In genomic region chr17:74291640-74292361, GRCm38 (mm10) we compare ENCODE assay signal across 22 mouse cellular contexts. TPM values are rescaled to one million over a fixed set of nuclear protein-coding genes. Genes with fewer than 3 reads are reported as not detected.
DNase-seq lines count a peak whose midpoint lies in the region; ATAC-seq and TF ChIP-seq lines count a peak whose summit lies in the region.
"Had no signal": no experiment of that assay in that cellular context is flagged by ENCODE, and none has a peak within 500 bp of the region (broad histone marks: within the 10 kb centered on the region; RNA-seq: fewer than 3 reads in every experiment).

No protein-coding gene starts in this region.

- H3ac ChIP-seq in myocyte (ENCODE audit: control insufficient read depth, insufficient read length) = no peak overlapping the region

- H3K9me3 ChIP-seq in midbrain, embryonic 11.5 days (ENCODE audit: control insufficient read depth, low read length) = no peaks in the 10 kb centered on the region
- H3K9me3 ChIP-seq in midbrain, embryonic 10.5 days (replicated peaks) = peaks cover 18% of the 10 kb centered on the region
- H3K9me3 ChIP-seq in liver, embryonic 12.5 days (replicated peaks) = no peaks in the 10 kb centered on the region
- no peaks in the 10 kb centered on the region for H3K9me3 ChIP-seq in limb, embryonic 10.5 days (replicated peaks)
- H3K9me3 ChIP-seq: embryonic facial prominence, embryonic 12.5 days; heart, embryonic 10.5 days had no signal

- H3K4me3 ChIP-seq in midbrain, embryonic 11.5 days (ENCODE audit: low read depth, low read length) = no peak overlapping the region
- H3K4me3 ChIP-seq in midbrain, embryonic 10.5 days = no peak overlapping the region
- peak overlapping the region; percentile 96 for H3K4me3 ChIP-seq in liver, embryonic 12.5 days
- no peak overlapping the region for H3K4me3 ChIP-seq in myocyte
- no peak overlapping the region for H3K4me3 ChIP-seq in limb, embryonic 10.5 days
- H3K4me3 ChIP-seq: embryonic facial prominence, embryonic 12.5 days; heart, embryonic 10.5 days had no signal

- H3K9ac ChIP-seq in midbrain, embryonic 11.5 days (ENCODE audit: low read length) = no peak overlapping the region
- H3K9ac ChIP-seq in liver, embryonic 12.5 days = peak overlapping the region; percentile 68
- H3K9ac ChIP-seq: embryonic facial prominence, embryonic 12.5 days had no signal

- no peak overlapping the region for H3K4me2 ChIP-seq in midbrain, embryonic 11.5 days
- peak overlapping the region; percentile 81 for H3K4me2 ChIP-seq in liver, embryonic 12.5 days
- H3K4me2 ChIP-seq in myocyte (ENCODE audit: low read depth) = peak overlapping the region; percentile 81
- H3K4me2 ChIP-seq: embryonic facial prominence, embryonic 12.5 days had no signal

- no peak for ATAC-seq in midbrain, embryonic 11.5 days (ENCODE audit: low FRiP score)
- no peak for ATAC-seq in liver, embryonic 12.5 days
- ATAC-seq: forebrain, embryonic 16.5 days; hindbrain, postnatal 0 days; intestine, embryonic 16.5 days had no signal

- H3K27ac ChIP-seq in midbrain, embryonic 11.5 days (ENCODE audit: low read depth, low read length) = no peak overlapping the region
- H3K27ac ChIP-seq in midbrain, embryonic 10.5 days (replicated peaks) = no peak overlapping the region
- peak overlapping the region; percentile 77 for H3K27ac ChIP-seq in liver, embryonic 12.5 days
- H3K27ac ChIP-seq in limb, embryonic 10.5 days = no peak overlapping the region
- H3K27ac ChIP-seq: embryonic facial prominence, embryonic 12.5 days; heart, embryonic 10.5 days; hindbrain, postnatal 0 days had no signal

- WGBS in midbrain, embryonic 11.5 days = 88% methylated on average over 4 of the region's 4 CpGs
- WGBS in midbrain, embryonic 10.5 days = 90% methylated on average over 4 of the region's 4 CpGs
- 46% methylated on average over 4 of the region's 4 CpGs for WGBS in liver, embryonic 12.5 days (ENCODE audit: insufficient replicate concordance)
- WGBS in limb, embryonic 10.5 days = 90% methylated on average over 4 of the region's 4 CpGs

- no peak for TF ChIP-seq POLR2A in myocyte (IDR thresholded peaks at IDR 0.05; ENCODE audit: insufficient read length, low read depth)

- H3K4me1 ChIP-seq in midbrain, embryonic 11.5 days (ENCODE audit: control insufficient read depth, insufficient read depth, low read length) = peaks cover 13% of the 10 kb centered on the region
- H3K4me1 ChIP-seq in midbrain, embryonic 10.5 days = peaks cover 27% of the 10 kb centered on the region
- peaks cover 69% of the 10 kb centered on the region for H3K4me1 ChIP-seq in liver, embryonic 12.5 days
- peaks cover 23% of the 10 kb centered on the region for H3K4me1 ChIP-seq in limb, embryonic 10.5 days

- H3K36me3 ChIP-seq in midbrain, embryonic 11.5 days (ENCODE audit: control insufficient read depth, insufficient read depth, low read length) = no peaks in the 10 kb centered on the region
- peaks cover 20% of the 10 kb centered on the region for H3K36me3 ChIP-seq in midbrain, embryonic 10.5 days
- peaks cover 25% of the 10 kb centered on the region for H3K36me3 ChIP-seq in liver, embryonic 12.5 days
- no peaks in the 10 kb centered on the region for H3K36me3 ChIP-seq in myocyte (ENCODE audit: control insufficient read depth, insufficient read depth)
- peaks cover 23% of the 10 kb centered on the region for H3K36me3 ChIP-seq in limb, embryonic 10.5 days

- peak; percentile 49 for DNase-seq in midbrain, embryonic 11.5 days (ENCODE audit: low spot score, missing footprints)
- DNase-seq in midbrain, embryonic 10.5 days (ENCODE audit: low spot score) = no peak
- DNase-seq in MEL-GATA-1-ER (ENCODE audit: extremely low read depth, low read depth) = peak; percentile 75
- no peak for DNase-seq in layer of hippocampus, adult 9-11 months
- DNase-seq in limb, embryonic 10.5 days (ENCODE audit: low spot score) = no peak
- DNase-seq: adrenal gland, postnatal 36 days; B cell, adult 2 months; cerebellum, adult 11 months; cerebellum, adult 9-11 months; gastrocnemius, postnatal 10 days; kidney, adult 9 months; kidney, postnatal 14 days; lung, adult 18-20 months; right cerebral cortex, postnatal 25 days; thymus, postnatal 25 days had no signal

- peaks cover 70% of the 10 kb centered on the region for H3K79me2 ChIP-seq in myocyte (ENCODE audit: control insufficient read depth, insufficient read depth)

- H3K27me3 ChIP-seq in midbrain, embryonic 11.5 days (ENCODE audit: control insufficient read depth, insufficient read depth, low read length) = no peaks in the 10 kb centered on the region
- H3K27me3 ChIP-seq in midbrain, embryonic 10.5 days (ENCODE audit: low read depth, poor library complexity, severe bottlenecking) = no peaks in the 10 kb centered on the region
- no peaks in the 10 kb centered on the region for H3K27me3 ChIP-seq in liver, embryonic 12.5 days (replicated peaks)
- no peaks in the 10 kb centered on the region for H3K27me3 ChIP-seq in myocyte (ENCODE audit: control insufficient read depth, insufficient read depth, insufficient read length)
- no peaks in the 10 kb centered on the region for H3K27me3 ChIP-seq in limb, embryonic 10.5 days (ENCODE audit: low read depth, poor library complexity, severe bottlenecking)
- H3K27me3 ChIP-seq: embryonic facial prominence, embryonic 12.5 days had no signal

TF ChIP-seq in myocyte, 11 proteins besides CTCF, POLR2A, EP300 and RAD21:
- no peak for TF ChIP-seq POLR2AphosphoS2 (IDR thresholded peaks at IDR 0.05; ENCODE audit: insufficient read length, low read depth)
- no peak for TF ChIP-seq TCF12 (IDR thresholded peaks at IDR 0.05; ENCODE audit: insufficient read depth, poor library complexity, severe bottlenecking)
- no peak for TF ChIP-seq MAX (IDR thresholded peaks at IDR 0.05; ENCODE audit: low read depth)
- TF ChIP-seq TCF3 (IDR thresholded peaks at IDR 0.05; ENCODE audit: insufficient read length, low read depth) = no peak
- TF ChIP-seq USF1 (IDR thresholded peaks at IDR 0.05; ENCODE audit: low read depth) = no peak
- TF ChIP-seq E2F4 (IDR thresholded peaks at IDR 0.05; ENCODE audit: insufficient read depth) = no peak
- no peak for TF ChIP-seq SRF (IDR thresholded peaks at IDR 0.05; ENCODE audit: control insufficient read depth, insufficient read length, low read depth)
- no peak for TF ChIP-seq MYOD1 (IDR thresholded peaks at IDR 0.05; ENCODE audit: control insufficient read depth in 1 of 3, insufficient read length in 2 of 3, low read depth in 2 of 3)
- no peak for TF ChIP-seq CEBPB (IDR thresholded peaks at IDR 0.05; ENCODE audit: insufficient read depth, poor library complexity, severe bottlenecking)
- TF ChIP-seq REST (IDR thresholded peaks at IDR 0.05; ENCODE audit: insufficient read depth, insufficient read length) = no peak
- no peak for TF ChIP-seq MYOG (IDR thresholded peaks at IDR 0.05; ENCODE audit: control insufficient read depth in 1 of 3, insufficient read depth in 1 of 3, insufficient read length in 2 of 3, low read depth in 2 of 3)
TF ChIP-seq in myocyte: peak in this region for 0.

RNA-seq across cellular contexts. Expression of gene Memo1, which starts 3.5 kb away (rescaled TPM):
- polyA plus RNA-seq in midbrain, embryonic 11.5 days (2014; fragmentation: Nextera tagmentation; extraction: Ambion mirVana) = 85.9 and 90.2 TPM in 2 replicates
- 92.2 and 99.8 TPM in 2 replicates for polyA plus RNA-seq in midbrain, embryonic 10.5 days (2016; fragmentation: Nextera tagmentation; extraction: Ambion mirVana)
- polyA plus RNA-seq in liver, embryonic 12.5 days (2016; fragmentation: Nextera tagmentation; extraction: Ambion mirVana) = 97.7 and 98.5 TPM in 2 replicates
- polyA plus RNA-seq in myocyte (2012; fragmentation: generic; extraction: Trizol) = 71.2 TPM
- 94.8 and 96.7 TPM in 2 replicates for polyA plus RNA-seq in limb, embryonic 10.5 days (2016; fragmentation: Nextera tagmentation; extraction: Ambion mirVana)

RNA-seq across cellular contexts. Expression of gene Dpy30, which starts 31.9 kb away (rescaled TPM):
- 276 and 277 TPM in 2 replicates for polyA plus RNA-seq in midbrain, embryonic 11.5 days (2014; fragmentation: Nextera tagmentation; extraction: Ambion mirVana)
- 279 and 306 TPM in 2 replicates for polyA plus RNA-seq in midbrain, embryonic 10.5 days (2016; fragmentation: Nextera tagmentation; extraction: Ambion mirVana)
- polyA plus RNA-seq in liver, embryonic 12.5 days (2016; fragmentation: Nextera tagmentation; extraction: Ambion mirVana) = 204 and 209 TPM in 2 replicates
- 57.9 TPM for polyA plus RNA-seq in myocyte (2012; fragmentation: generic; extraction: Trizol)
- 262 and 302 TPM in 2 replicates for polyA plus RNA-seq in limb, embryonic 10.5 days (2016; fragmentation: Nextera tagmentation; extraction: Ambion mirVana)

RNA-seq across cellular contexts. Expression of gene Spast, which starts 47.0 kb away (rescaled TPM):
- 46.8 and 48.8 TPM in 2 replicates for polyA plus RNA-seq in midbrain, embryonic 11.5 days (2014; fragmentation: Nextera tagmentation; extraction: Ambion mirVana)
- polyA plus RNA-seq in midbrain, embryonic 10.5 days (2016; fragmentation: Nextera tagmentation; extraction: Ambion mirVana) = 12.8 and 15.2 TPM in 2 replicates
- 10.6 and 10.7 TPM in 2 replicates for polyA plus RNA-seq in liver, embryonic 12.5 days (2016; fragmentation: Nextera tagmentation; extraction: Ambion mirVana)
- 14.3 TPM for polyA plus RNA-seq in myocyte (2012; fragmentation: generic; extraction: Trizol)
- 17.6 and 19.4 TPM in 2 replicates for polyA plus RNA-seq in limb, embryonic 10.5 days (2016; fragmentation: Nextera tagmentation; extraction: Ambion mirVana)

Comparison
In these comparisons a context has a peak if more than half of its experiments do, and no peak if none do; other contexts are left out.
1. DNase-seq: peak in midbrain, embryonic 11.5 days (single experiment) and MEL-GATA-1-ER (single experiment); none in midbrain, embryonic 10.5 days (single experiment), layer of hippocampus, adult 9-11 months (single experiment) and limb, embryonic 10.5 days (single experiment).